Mouse (Mus musculus): ENCODE results near the gene Fmnl2.

DNA sequence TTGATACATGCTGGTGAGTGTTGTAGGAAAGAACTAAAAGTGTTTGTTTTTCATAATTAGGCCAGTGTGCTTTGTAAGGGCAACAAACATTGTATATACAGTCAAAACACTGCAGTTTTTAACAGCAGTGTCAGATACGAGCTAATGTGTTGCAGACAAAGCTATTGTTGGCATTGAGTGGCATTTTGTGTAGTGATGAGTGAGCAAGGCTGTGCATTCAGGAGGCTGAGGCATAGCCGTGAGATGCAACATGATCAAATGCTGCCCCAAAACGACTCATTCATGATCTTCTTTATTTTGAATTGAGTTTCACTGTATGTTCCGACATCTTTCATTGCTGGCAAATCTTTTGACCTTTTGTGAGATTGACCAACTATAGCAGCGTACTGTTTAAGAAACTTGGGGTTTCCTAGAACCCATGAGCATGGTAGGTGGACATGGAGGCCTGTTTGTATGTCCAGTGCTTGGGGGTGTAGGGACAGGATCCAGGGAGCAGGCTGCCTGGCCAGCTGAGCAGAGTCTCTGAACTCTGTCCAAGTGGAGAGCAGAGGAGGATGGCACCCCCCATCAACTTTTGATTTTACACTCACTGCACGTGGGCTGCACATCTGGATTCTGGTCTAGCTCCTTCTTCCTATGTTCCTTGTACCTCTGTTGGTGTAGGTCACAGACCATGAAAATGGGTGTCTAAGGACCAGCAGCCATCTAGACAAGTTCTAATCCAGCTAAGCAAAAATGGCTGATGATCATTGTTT is 120.4 kb downstream of the Fmnl2 start:
- TF ChIP-seq CTCF (IDR thresholded peaks at IDR 0.05; ENCODE audit: low read depth, low read length) = no peak
- TF ChIP-seq POLR2A (IDR thresholded peaks at IDR 0.05; ENCODE audit: borderline replicate concordance, low read depth, low read length) = no peak

Data from bone marrow macrophage, adult 2 months (primary cell).